Mouse (Mus musculus): Measurements from ENCODE around the gene Cnmd. TPM values are rescaled to one million over a fixed set of nuclear protein-coding genes. Genes with fewer than 3 reads are reported as not detected.
A peak's percentile ranks its signal among the peaks of the same experiment; 100 is the strongest.

The Cnmd gene
- polyA plus RNA-seq, 1 experiment from 2014 or later = 2.8 TPM

GRCm38 (mm10) chr14:79658286-79658685 is 3.7 kb downstream of the Cnmd start:
- Histone ChIP-seq H3K27ac (ENCODE audit: low read depth, low read length) (peak overlapping the region; percentile 10), H3K4me1 (ENCODE audit: control insufficient read depth, insufficient read depth, low read depth, low read length) (peaks cover 9% of the 10 kb centered on the region), H3K9ac (ENCODE audit: low read depth, low read length) (no peak overlapping the region)

GRCm38 (mm10) chr14:79652654-79653053 is 9.3 kb downstream of the Cnmd start:
- Histone ChIP-seq H3K9me3 (ENCODE audit: control insufficient read depth, low read length) (no peaks in the 10 kb centered on the region), H3K27ac (ENCODE audit: low read depth, low read length) (no peak overlapping the region), H3K4me3 (ENCODE audit: low read length) (no peak overlapping the region), H3K27me3 (replicated peaks; ENCODE audit: control insufficient read depth, insufficient read depth, low read length) (no peaks in the 10 kb centered on the region), H3K4me2 (ENCODE audit: low read length) (no peak overlapping the region), H3K36me3 (ENCODE audit: control insufficient read depth, insufficient read depth, low read length) (no peaks in the 10 kb centered on the region), H3K4me1 (ENCODE audit: control insufficient read depth, insufficient read depth, low read depth, low read length) (no peaks in the 10 kb centered on the region), H3K9ac (ENCODE audit: low read depth, low read length) (no peak overlapping the region)
- WGBS = 78% methylated on average over 4 of the region's 4 CpGs
- ATAC-seq = no peak

More at GRCm38 (mm10) chr14:79658286-79658685, 3.7 kb downstream of the Cnmd start:
- no peak overlapping the region for H3K4me2 ChIP-seq (ENCODE audit: low read length)
- no peak overlapping the region for H3K4me3 ChIP-seq (ENCODE audit: low read length)
- 47% methylated on average over 5 of the region's 5 CpGs for WGBS
- peak; percentile 74 for ATAC-seq
- H3K36me3 ChIP-seq (ENCODE audit: control insufficient read depth, insufficient read depth, low read length) = no peaks in the 10 kb centered on the region
- H3K27me3 ChIP-seq (replicated peaks; ENCODE audit: control insufficient read depth, insufficient read depth, low read length) = no peaks in the 10 kb centered on the region
- no peaks in the 10 kb centered on the region for H3K9me3 ChIP-seq (ENCODE audit: control insufficient read depth, low read length)

- ATAC-seq = no peak
- no peak overlapping the region for H3K4me2 ChIP-seq (ENCODE audit: low read length)
- 81% methylated on average over 3 of the region's 3 CpGs for WGBS
- H3K9ac ChIP-seq (ENCODE audit: low read depth, low read length) = no peak overlapping the region
- H3K4me3 ChIP-seq (ENCODE audit: low read length) = no peak overlapping the region
- H3K4me1 ChIP-seq (ENCODE audit: control insufficient read depth, insufficient read depth, low read depth, low read length) = peaks cover 2% of the 10 kb centered on the region; the same call in 1 of the 2 replicates
- no peaks in the 10 kb centered on the region for H3K9me3 ChIP-seq (ENCODE audit: control insufficient read depth, low read length)
- H3K27ac ChIP-seq (ENCODE audit: low read depth, low read length) = no peak overlapping the region
- H3K36me3 ChIP-seq (ENCODE audit: control insufficient read depth, insufficient read depth, low read length) = no peaks in the 10 kb centered on the region
- H3K27me3 ChIP-seq (replicated peaks; ENCODE audit: control insufficient read depth, insufficient read depth, low read length) = no peaks in the 10 kb centered on the region
These were observed 12.3 kb downstream of the Cnmd start for GRCm38 (mm10) chr14:79649680-79650079.

- WGBS = 36% methylated on average over 11 of the region's 11 CpGs
These were observed 16.6 kb downstream of the Cnmd start for GRCm38 (mm10) chr14:79645378-79645777.

GRCm38 (mm10) chr14:79642063-79642462 is 19.9 kb downstream of the Cnmd start:
- Histone ChIP-seq H3K27ac (ENCODE audit: low read depth, low read length) (no peak overlapping the region), H3K27me3 (replicated peaks; ENCODE audit: control insufficient read depth, insufficient read depth, low read length) (no peaks in the 10 kb centered on the region), H3K9ac (ENCODE audit: low read depth, low read length) (no peak overlapping the region), H3K9me3 (ENCODE audit: control insufficient read depth, low read length) (no peaks in the 10 kb centered on the region), H3K4me3 (ENCODE audit: low read length) (no peak overlapping the region), H3K4me2 (ENCODE audit: low read length) (no peak overlapping the region), H3K36me3 (ENCODE audit: control insufficient read depth, insufficient read depth, low read length) (no peaks in the 10 kb centered on the region), H3K4me1 (ENCODE audit: control insufficient read depth, insufficient read depth, low read depth, low read length) (peaks cover 2% of the 10 kb centered on the region; the same call in 1 of the 2 replicates)
- 80% methylated on average over 9 of the region's 9 CpGs for WGBS
- ATAC-seq = no peak

More at GRCm38 (mm10) chr14:79645378-79645777, 16.6 kb downstream of the Cnmd start:
- no peak for ATAC-seq
- no peak overlapping the region for H3K27ac ChIP-seq (ENCODE audit: low read depth, low read length)
- no peaks in the 10 kb centered on the region for H3K9me3 ChIP-seq (ENCODE audit: control insufficient read depth, low read length)
- no peak overlapping the region for H3K4me3 ChIP-seq (ENCODE audit: low read length)
- H3K4me2 ChIP-seq (ENCODE audit: low read length) = no peak overlapping the region
- no peaks in the 10 kb centered on the region for H3K36me3 ChIP-seq (ENCODE audit: control insufficient read depth, insufficient read depth, low read length)
- no peaks in the 10 kb centered on the region for H3K27me3 ChIP-seq (replicated peaks; ENCODE audit: control insufficient read depth, insufficient read depth, low read length)
- peaks cover 2% of the 10 kb centered on the region; the same call in 1 of the 2 replicates for H3K4me1 ChIP-seq (ENCODE audit: control insufficient read depth, insufficient read depth, low read depth, low read length)
- peak overlapping the region; percentile 17; the same call in 1 of the 2 replicates for H3K9ac ChIP-seq (ENCODE audit: low read depth, low read length)

- no peaks in the 10 kb centered on the region for H3K27me3 ChIP-seq (replicated peaks; ENCODE audit: control insufficient read depth, insufficient read depth, low read length)
- no peak for ATAC-seq
- H3K9me3 ChIP-seq (ENCODE audit: control insufficient read depth, low read length) = no peaks in the 10 kb centered on the region
- no peaks in the 10 kb centered on the region for H3K36me3 ChIP-seq (ENCODE audit: control insufficient read depth, insufficient read depth, low read length)
- no peak overlapping the region for H3K27ac ChIP-seq (ENCODE audit: low read depth, low read length)
- WGBS = 78% methylated on average over 4 of the region's 4 CpGs
- no peaks in the 10 kb centered on the region for H3K4me1 ChIP-seq (ENCODE audit: control insufficient read depth, insufficient read depth, low read depth, low read length)
- H3K4me2 ChIP-seq (ENCODE audit: low read length) = no peak overlapping the region
- no peak overlapping the region for H3K9ac ChIP-seq (ENCODE audit: low read depth, low read length)
- H3K4me3 ChIP-seq (ENCODE audit: low read length) = no peak overlapping the region
These were observed 25.2 kb downstream of the Cnmd start for GRCm38 (mm10) chr14:79636814-79637213.

- peaks cover 2% of the 10 kb centered on the region; the same call in 1 of the 2 replicates for H3K36me3 ChIP-seq (ENCODE audit: control insufficient read depth, insufficient read depth, low read length)
- H3K27me3 ChIP-seq (replicated peaks; ENCODE audit: control insufficient read depth, insufficient read depth, low read length) = no peaks in the 10 kb centered on the region
- WGBS = 98% methylated on average over 2 of the region's 2 CpGs
- no peak for ATAC-seq
- H3K4me1 ChIP-seq (ENCODE audit: control insufficient read depth, insufficient read depth, low read depth, low read length) = no peaks in the 10 kb centered on the region
- no peak overlapping the region for H3K4me3 ChIP-seq (ENCODE audit: low read length)
- no peaks in the 10 kb centered on the region for H3K9me3 ChIP-seq (ENCODE audit: control insufficient read depth, low read length)
- H3K9ac ChIP-seq (ENCODE audit: low read depth, low read length) = no peak overlapping the region
- no peak overlapping the region for H3K27ac ChIP-seq (ENCODE audit: low read depth, low read length)
- no peak overlapping the region for H3K4me2 ChIP-seq (ENCODE audit: low read length)
These were observed 28.8 kb downstream of the Cnmd start for GRCm38 (mm10) chr14:79633196-79633595.

- H3K27ac ChIP-seq (ENCODE audit: low read depth, low read length) = no peak overlapping the region
- no peak overlapping the region for H3K4me2 ChIP-seq (ENCODE audit: low read length)
- no peak for ATAC-seq
- no peaks in the 10 kb centered on the region for H3K4me1 ChIP-seq (ENCODE audit: control insufficient read depth, insufficient read depth, low read depth, low read length)
- H3K27me3 ChIP-seq (replicated peaks; ENCODE audit: control insufficient read depth, insufficient read depth, low read length) = no peaks in the 10 kb centered on the region
- H3K9me3 ChIP-seq (ENCODE audit: control insufficient read depth, low read length) = no peaks in the 10 kb centered on the region
- H3K4me3 ChIP-seq (ENCODE audit: low read length) = no peak overlapping the region
- peaks cover 5% of the 10 kb centered on the region; the same call in 1 of the 2 replicates for H3K36me3 ChIP-seq (ENCODE audit: control insufficient read depth, insufficient read depth, low read length)
- no peak overlapping the region for H3K9ac ChIP-seq (ENCODE audit: low read depth, low read length)
- 86% methylated on average over 6 of the region's 6 CpGs for WGBS
These were observed 29.6 kb downstream of the Cnmd start for GRCm38 (mm10) chr14:79632330-79632729.

GRCm38 (mm10) chr14:79621143-79621542 is 40.8 kb downstream of the Cnmd start:
- H3K4me2 ChIP-seq (ENCODE audit: low read length) = no peak overlapping the region
- H3K27ac ChIP-seq (ENCODE audit: low read depth, low read length) = no peak overlapping the region
- H3K9ac ChIP-seq (ENCODE audit: low read depth, low read length) = no peak overlapping the region
- 78% methylated on average over 3 of the region's 3 CpGs for WGBS
- H3K4me1 ChIP-seq (ENCODE audit: control insufficient read depth, insufficient read depth, low read depth, low read length) = no peaks in the 10 kb centered on the region
- H3K4me3 ChIP-seq (ENCODE audit: low read length) = no peak overlapping the region
- no peaks in the 10 kb centered on the region for H3K27me3 ChIP-seq (replicated peaks; ENCODE audit: control insufficient read depth, insufficient read depth, low read length)
- ATAC-seq = no peak
- peaks cover 30% of the 10 kb centered on the region for H3K36me3 ChIP-seq (ENCODE audit: control insufficient read depth, insufficient read depth, low read length)
- H3K9me3 ChIP-seq (ENCODE audit: control insufficient read depth, low read length) = no peaks in the 10 kb centered on the region

GRCm38 (mm10) chr14:79619802-79620201 is 42.2 kb downstream of the Cnmd start:
- H3K4me3 ChIP-seq (ENCODE audit: low read length) = no peak overlapping the region
- no peaks in the 10 kb centered on the region for H3K4me1 ChIP-seq (ENCODE audit: control insufficient read depth, insufficient read depth, low read depth, low read length)
- H3K9me3 ChIP-seq (ENCODE audit: control insufficient read depth, low read length) = no peaks in the 10 kb centered on the region
- H3K27ac ChIP-seq (ENCODE audit: low read depth, low read length) = no peak overlapping the region
- H3K36me3 ChIP-seq (ENCODE audit: control insufficient read depth, insufficient read depth, low read length) = peaks cover 19% of the 10 kb centered on the region
- H3K4me2 ChIP-seq (ENCODE audit: low read length) = no peak overlapping the region
- H3K9ac ChIP-seq (ENCODE audit: low read depth, low read length) = no peak overlapping the region
- WGBS = 92% methylated on average over 7 of the region's 7 CpGs
- no peak for ATAC-seq
- H3K27me3 ChIP-seq (replicated peaks; ENCODE audit: control insufficient read depth, insufficient read depth, low read length) = no peaks in the 10 kb centered on the region

Measured in hindbrain, embryonic 16.5 days (tissue).